Mouse (Mus musculus): ENCODE results near the gene Plekha8. TPM values are rescaled to one million over a fixed set of nuclear protein-coding genes. Genes with fewer than 3 reads are reported as not detected.

The Plekha8 gene
- total RNA-seq, 2 experiments from 2014 or later, result 4.7 to 6.2 TPM

DNA sequence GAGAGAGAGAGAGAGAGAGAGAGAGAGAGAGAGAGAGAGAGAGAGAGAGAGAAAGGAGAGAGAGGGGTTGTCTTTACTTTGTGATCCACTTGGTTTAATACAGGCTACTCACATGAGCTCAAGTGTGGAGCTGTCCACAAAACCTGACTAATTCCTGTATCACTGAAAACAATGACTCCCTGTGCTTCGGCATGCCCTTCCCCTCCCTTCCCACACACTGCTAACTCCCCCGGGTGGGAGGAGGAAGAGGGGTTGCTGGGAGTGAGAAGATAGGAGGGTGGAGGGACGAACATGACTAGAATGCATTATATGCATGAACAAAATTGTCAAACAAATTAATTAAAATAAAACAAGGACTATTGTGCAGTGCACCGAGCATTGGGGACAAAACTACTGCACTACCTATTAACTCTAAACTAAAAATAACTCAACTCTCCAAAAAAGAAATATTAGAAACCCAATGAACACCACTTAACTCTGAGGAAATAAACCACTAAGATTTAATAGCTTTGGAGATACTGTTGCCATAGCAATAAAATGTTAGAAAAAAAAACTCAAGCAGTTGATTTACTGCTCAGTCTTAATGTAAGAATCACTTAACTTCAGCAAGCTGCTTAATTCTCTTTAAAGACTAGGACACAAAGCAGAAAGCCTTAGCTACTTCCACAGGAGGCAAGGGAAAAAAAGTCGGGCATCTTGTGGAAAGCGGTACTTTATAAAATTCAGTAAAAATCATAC lies 21.5 kb upstream of the Plekha8 start:
- DNase-seq, result no peak
- intact Hi-C loops (cut with DNase I; ENCODE audit: low total_unique reads), result no loop called here

DNA sequence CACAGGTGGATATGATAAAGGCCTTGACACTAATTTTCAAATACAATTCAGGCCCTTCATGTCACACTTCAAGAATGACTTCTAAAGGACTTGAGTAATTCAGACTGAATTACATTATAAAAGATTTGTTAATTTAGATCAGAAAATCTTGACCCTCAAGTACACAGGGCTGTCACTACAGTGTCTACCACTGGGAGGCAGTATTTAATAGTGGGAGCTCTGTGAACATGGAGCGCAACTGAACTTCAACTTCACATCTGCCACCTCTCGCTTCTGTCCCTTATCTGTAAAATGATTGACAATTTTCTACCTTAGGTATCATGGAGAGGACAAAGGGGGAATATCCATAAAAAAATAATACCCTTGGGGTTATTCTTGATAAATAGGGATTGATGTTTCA lies 8.7 kb upstream of the Plekha8 start:
- DNase-seq, result peak; percentile 16
- intact Hi-C loops (cut with DNase I; ENCODE audit: low total_unique reads), result loop anchor here (5.0 kb wide), 1 partner anchor 41 kb away; no protein-coding TSS in a partner anchor

DNA sequence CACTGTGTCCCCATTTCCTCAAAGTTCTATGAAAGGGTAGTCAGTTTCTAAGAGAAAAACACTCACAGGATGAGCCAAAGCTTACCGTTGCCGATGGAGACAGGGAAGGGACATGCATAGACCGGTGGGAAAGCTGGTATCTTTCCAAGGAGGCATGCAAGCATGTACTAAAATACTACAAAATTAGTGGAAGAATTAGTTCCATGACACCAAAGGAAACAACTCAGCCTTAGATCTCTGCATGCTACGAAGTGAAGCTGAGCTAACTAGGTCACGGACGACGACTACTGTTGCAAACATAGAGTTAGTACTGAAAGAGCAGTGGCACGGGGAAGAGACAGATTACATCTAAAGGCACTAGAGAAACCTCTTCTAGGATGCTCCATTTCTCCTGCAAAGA lies 8.0 kb upstream of the Plekha8 start:
- DNase-seq, result no peak
- intact Hi-C loops (cut with DNase I; ENCODE audit: low total_unique reads), result loop anchor here (5.0 kb wide), 1 partner anchor 40 kb away; no protein-coding TSS in a partner anchor

GRCm38 (mm10) chr6:54587683-54588082 lies 7.2 kb upstream of the Plekha8 start:
- DNase-seq, result no peak
- intact Hi-C loops (cut with DNase I; ENCODE audit: low total_unique reads), result loop anchor here (5.0 kb wide), 1 partner anchor 40 kb away; no protein-coding TSS in a partner anchor

DNA sequence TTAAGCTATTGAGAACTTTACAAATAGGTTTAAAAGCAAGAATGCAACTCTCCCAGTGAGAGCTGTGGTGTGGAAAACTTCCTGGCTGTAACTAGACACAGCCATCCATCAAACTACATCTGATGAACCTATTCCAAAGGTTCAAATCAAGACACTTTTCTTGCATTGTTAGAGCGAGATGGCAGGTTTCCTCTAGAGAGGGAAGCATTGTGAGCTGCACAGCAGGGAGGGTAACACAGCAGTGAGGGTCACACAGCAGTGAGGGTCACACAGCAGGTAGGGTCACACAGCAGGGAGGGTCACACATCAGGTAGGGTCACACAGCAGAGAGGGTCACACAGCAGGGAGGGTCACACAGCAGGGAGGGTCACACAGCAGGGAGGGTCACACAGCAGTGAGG lies 6.7 kb upstream of the Plekha8 start:
- intact Hi-C loops (cut with DNase I; ENCODE audit: low total_unique reads), result loop anchor here (5.0 kb wide), 1 partner anchor 39 kb away; no protein-coding TSS in a partner anchor
- DNase-seq, result no peak

GRCm38 (mm10) chr6:54590691-54591090 lies 4.2 kb upstream of the Plekha8 start:
- no peak for DNase-seq
- intact Hi-C loops (cut with DNase I; ENCODE audit: low total_unique reads), result no loop called here

GRCm38 (mm10) chr6:54591778-54592177 lies 3.1 kb upstream of the Plekha8 start:
- intact Hi-C loops (cut with DNase I; ENCODE audit: low total_unique reads), result no loop called here
- DNase-seq, result no peak

DNA sequence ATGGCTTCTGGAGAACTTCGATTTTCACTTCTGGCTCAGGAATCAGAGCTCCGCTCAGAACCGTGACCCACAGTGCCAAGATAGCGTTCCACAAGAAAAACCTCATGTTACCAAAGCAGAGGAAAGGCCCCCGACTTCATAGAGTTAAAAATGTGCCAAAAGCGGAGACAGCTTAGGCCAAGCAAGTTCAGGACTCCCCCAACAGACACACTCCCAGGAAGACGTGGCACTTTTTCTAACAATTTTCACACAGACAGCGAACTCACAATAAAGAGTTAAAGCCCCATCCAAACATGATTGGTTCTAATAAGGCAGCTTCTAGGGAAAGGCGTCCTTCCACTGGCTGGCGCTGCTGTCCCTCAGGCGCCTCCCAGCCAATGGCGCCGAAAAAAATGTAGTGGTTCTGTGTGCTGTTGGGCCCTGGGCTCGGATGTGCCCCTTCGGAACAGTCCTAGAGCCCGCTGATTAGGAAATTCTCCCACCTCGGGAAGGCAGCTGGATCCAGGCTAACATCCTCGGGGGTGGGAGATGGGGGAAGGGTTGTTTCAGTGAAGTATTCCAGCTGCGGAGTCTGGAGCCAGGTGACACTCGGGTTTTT lies 1.9 kb upstream of the Plekha8 start:
- intact Hi-C loops (cut with DNase I; ENCODE audit: low total_unique reads), result no loop called here
- DNase-seq, result peak; percentile 91

DNA sequence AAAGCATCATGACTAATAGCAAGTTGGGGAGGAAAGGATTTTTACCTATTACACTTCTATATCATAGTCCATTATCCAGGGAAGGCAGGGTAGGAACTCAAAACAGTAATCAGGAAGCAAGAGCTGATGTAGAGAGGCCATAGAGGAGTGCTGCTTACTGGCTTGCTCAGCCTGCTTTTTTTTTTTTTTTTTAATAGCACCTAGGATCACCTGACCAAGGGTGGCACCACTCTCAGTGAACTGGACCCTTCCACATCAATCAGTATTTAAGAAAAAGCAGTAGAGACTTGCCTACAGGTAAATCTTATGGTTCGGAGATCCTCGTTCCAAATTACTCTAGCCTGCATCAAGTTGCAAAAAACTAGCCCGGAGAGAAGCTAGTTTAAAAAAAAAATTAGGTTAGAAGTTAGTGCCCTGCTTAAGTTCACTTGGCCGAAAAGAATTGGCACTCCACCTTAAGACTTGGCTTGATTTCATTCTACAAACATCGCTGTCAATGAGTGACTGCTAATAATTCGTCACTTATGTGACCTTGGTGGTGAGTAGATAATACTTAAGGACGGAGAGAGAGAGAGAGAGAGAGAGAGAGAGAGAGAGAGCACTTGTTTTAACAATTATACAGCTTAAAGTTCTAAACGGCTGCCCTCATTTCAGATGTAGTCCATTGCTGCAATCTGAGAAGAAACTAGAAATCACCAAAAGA lies 994 bp upstream of the Plekha8 start:
- DNase-seq, result no peak
- intact Hi-C loops (cut with DNase I; ENCODE audit: low total_unique reads), result no loop called here

GRCm38 (mm10) chr6:54595330-54595878 lies 493 bp downstream of the Plekha8 start:
- intact Hi-C loops (cut with DNase I; ENCODE audit: low total_unique reads), result no loop called here
- DNase-seq, result no peak

DNA sequence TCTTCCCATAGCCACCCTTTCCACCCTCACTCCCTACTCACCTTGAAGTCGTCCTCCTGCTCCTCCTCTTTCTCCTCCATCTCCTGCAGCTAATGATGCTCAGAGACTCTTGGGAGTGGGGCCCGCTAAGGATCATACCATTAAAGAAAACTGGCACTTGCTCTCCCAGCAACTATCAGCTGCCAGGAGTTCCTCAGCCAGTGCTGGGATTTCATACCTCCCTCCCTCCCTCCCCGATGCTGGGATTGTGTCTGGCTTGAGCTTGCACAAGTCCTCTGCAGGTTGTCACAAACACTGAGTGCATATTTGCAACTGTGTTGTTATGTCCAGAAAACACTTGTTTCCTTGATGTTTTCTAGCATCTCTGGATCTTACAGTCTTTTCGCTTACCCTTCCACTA lies 2.3 kb downstream of the Plekha8 start, which contains the start of gene Fkbp14:
Gene Fkbp14 (minus strand): TSS at position 101 of the 400 bp plus-strand sequence.
- DNase-seq, result no peak
- intact Hi-C loops (cut with DNase I; ENCODE audit: low total_unique reads), result no loop called here

DNA sequence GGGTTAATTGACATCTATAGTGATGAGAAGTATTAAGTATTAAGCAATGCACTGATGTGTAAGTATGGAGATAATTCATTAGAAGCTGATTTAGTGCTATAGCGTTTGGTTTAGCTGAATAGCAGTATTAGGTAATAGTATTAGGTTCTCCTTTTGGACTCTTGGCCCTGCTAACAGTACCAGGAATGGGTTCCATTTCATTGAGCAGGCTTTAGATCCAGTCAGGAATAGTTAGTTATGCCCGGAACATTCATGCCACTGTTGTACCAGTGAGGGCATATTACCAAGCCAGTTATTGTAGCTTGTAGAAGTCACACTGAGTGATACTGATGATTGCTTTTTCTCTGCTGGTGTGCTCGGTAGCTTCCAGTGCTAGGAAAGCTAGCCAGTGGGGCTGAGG lies 2.8 kb downstream of the Plekha8 start:
- DNase-seq, result no peak
- intact Hi-C loops (cut with DNase I; ENCODE audit: low total_unique reads), result no loop called here

- no peak for DNase-seq
- intact Hi-C loops (cut with DNase I; ENCODE audit: low total_unique reads), result no loop called here
Observed at GRCm38 (mm10) chr6:54600681-54601347, 5.9 kb downstream of the Plekha8 start.

DNA sequence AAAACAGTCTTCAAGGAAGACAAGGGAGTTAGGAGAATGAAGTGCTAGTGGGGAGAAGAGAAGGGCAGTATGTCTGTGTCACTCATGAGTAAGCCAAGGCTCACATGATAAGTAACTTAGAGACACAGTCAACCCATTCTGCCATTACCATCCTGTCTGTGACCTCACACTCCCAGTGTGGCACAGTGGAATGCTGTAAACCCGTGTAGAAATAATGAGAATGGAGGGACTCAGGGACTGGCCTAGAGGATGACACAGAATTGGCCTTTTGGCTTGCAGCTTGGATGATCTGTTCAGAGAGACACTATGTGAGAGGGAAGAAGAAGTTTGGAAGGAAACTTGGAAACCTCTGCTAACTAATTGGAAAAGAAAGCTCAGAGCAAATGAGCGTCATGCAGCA lies 8.0 kb downstream of the Plekha8 start:
- intact Hi-C loops (cut with DNase I; ENCODE audit: low total_unique reads), result no loop called here
- no peak for DNase-seq

DNA sequence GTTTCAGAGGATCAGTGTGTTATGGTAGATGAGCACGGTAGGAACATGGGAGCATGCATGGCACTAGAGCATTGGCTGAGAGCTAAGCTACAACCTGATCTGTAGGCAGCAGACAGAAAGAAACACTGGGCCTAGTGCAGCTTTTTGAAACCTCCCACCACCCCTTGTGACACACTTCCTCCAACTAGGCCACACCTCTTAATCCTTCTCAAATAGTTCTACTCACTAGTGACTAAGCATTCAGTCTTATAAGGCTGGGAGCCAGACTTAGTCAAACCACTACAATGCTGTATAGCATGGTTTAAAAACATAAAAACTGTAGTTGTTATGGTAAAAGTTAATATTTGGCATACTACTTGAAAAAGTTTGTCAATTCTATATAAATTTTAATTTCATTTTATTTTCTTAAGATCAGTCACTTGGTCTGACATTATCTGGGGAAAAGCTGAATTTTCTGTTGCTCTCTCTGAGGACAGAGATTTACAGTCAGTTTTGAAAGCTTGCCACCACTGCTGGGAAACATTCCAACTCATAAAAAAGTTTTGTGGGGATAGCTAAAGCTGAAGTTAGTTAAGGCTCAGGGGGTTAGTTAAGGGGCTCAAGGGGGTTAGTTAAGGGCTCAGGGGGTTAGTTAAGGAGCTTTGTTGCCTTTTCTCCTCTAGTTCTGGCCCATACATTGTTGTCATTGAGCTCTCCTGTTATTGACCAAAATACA lies 9.2 kb downstream of the Plekha8 start:
- intact Hi-C loops (cut with DNase I; ENCODE audit: low total_unique reads), result no loop called here
- DNase-seq, result no peak

DNA sequence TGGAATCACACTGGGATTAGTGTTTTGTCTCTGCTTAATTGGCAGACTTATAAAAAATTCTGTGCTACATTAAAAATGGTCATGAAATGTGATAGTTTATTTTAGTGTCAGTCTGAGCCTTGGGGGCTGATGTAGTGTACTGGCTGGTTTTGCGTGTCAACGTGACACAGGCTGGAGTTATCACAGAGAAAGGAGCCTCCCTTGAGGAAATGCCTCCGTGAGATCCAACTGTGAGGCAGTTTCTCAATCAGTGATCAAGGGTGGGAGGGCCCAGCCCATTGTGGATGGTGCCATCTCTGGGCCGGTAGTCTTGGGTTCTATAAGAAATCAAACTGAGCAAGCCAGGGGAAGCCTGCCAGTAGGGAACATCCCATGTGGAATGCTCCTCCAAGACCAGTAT lies 11.3 kb downstream of the Plekha8 start:
- intact Hi-C loops (cut with DNase I; ENCODE audit: low total_unique reads), result no loop called here
- DNase-seq, result peak; percentile 17

DNA sequence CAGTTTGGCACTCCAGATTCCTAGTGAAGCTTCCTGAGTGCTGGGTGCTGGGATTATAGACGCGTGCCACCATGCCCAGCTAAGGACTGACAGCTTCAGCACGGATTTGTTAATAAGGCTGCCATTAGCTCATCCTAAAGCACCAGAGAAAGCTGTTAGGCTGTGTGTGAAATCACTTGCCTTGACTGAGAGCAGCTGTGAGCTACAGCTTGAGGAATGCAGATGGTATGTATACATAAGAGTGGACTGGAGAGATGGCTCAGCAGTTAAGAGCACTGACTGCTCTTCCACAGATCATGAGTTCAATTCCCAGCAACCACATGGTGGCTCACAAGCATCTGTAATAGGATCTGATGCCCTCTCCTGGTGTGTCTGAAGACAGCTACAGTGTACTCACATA lies 22.5 kb downstream of the Plekha8 start:
- intact Hi-C loops (cut with DNase I; ENCODE audit: low total_unique reads), result no loop called here

DNA sequence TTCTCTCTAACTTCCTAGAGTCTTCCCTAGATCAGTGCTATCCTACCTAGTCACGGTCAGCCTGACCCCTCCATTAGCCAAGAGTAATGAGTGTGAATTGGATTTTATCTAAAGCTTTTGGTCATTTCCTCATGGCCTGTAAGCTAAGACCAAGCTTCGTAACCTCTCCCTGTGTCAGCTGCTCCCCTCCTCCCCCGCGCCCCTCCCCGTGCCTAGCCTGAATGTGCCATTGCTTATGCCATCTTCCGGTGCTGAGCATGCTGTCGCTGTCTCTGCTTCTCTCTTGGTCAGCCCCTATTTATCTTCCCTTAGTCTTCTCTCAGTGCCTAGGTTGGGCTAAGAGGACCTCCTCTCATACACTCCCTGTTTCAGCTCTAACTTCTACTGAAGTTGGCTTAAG lies 24.6 kb downstream of the Plekha8 start:
- intact Hi-C loops (cut with DNase I; ENCODE audit: low total_unique reads), result no loop called here
- DNase-seq, result peak; percentile 14

More for the DNA sequence above, 22.5 kb downstream of the Plekha8 start:
- DNase-seq, result no peak

GRCm38 (mm10) chr6:54620357-54620756 lies 25.4 kb downstream of the Plekha8 start:
- DNase-seq, result no peak
- intact Hi-C loops (cut with DNase I; ENCODE audit: low total_unique reads), result no loop called here
